Mouse (Mus musculus) MN1 (cell line): ENCODE measurements around the gene Nceh1.

Experiments
- DNase-seq: peaks from one replicate; pipeline ENCODE4 v3.0.0-alpha.2; 2016; ENCODE audit warnings: low spot score

Nceh1 gene

GRCm38 (mm10) chr3:27182733-27183600 lies at the start of gene Nceh1:
Nceh1 (plus strand) TSS chr3:27182965.
- DNase-seq = peak; percentile 95

- DNase-seq = no peak
Observed at GRCm38 (mm10) chr3:27140101-27140500, 42.7 kb upstream of the Nceh1 start.

GRCm38 (mm10) chr3:27143570-27143969 lies 39.2 kb upstream of the Nceh1 start:
- no peak for DNase-seq

GRCm38 (mm10) chr3:27145733-27146132 lies 37.0 kb upstream of the Nceh1 start:
- no peak for DNase-seq

GRCm38 (mm10) chr3:27153191-27153671 lies 29.5 kb upstream of the Nceh1 start:
- DNase-seq = no peak

- peak; percentile 99 for DNase-seq
Observed at GRCm38 (mm10) chr3:27153701-27154209, 29.0 kb upstream of the Nceh1 start, which contains the start of gene Ect2. Ect2 (minus strand) TSS chr3:27153878.

- peak; percentile 25 for DNase-seq
Observed at GRCm38 (mm10) chr3:27154280-27154679, 28.5 kb upstream of the Nceh1 start.

- DNase-seq = peak; percentile 15
Observed at GRCm38 (mm10) chr3:27155051-27155855, 27.5 kb upstream of the Nceh1 start.

GRCm38 (mm10) chr3:27155856-27156593 lies 26.7 kb upstream of the Nceh1 start:
- DNase-seq = no peak

GRCm38 (mm10) chr3:27156594-27156949 lies 26.2 kb upstream of the Nceh1 start:
- DNase-seq = no peak

- no peak for DNase-seq
Observed at GRCm38 (mm10) chr3:27158910-27159309, 23.9 kb upstream of the Nceh1 start.

- no peak for DNase-seq
Observed at GRCm38 (mm10) chr3:27161645-27162409, 20.9 kb upstream of the Nceh1 start.

GRCm38 (mm10) chr3:27162410-27162804 lies 20.4 kb upstream of the Nceh1 start:
- DNase-seq = no peak

GRCm38 (mm10) chr3:27165481-27166065 lies 17.2 kb upstream of the Nceh1 start:
- no peak for DNase-seq

GRCm38 (mm10) chr3:27170257-27170656 lies 12.5 kb upstream of the Nceh1 start:
- DNase-seq = no peak

GRCm38 (mm10) chr3:27179711-27180110 lies 3.1 kb upstream of the Nceh1 start:
- no peak for DNase-seq

- DNase-seq = peak; percentile 51
Observed at GRCm38 (mm10) chr3:27183601-27184175, 923 bp downstream of the Nceh1 start.

GRCm38 (mm10) chr3:27188386-27188785 lies 5.6 kb downstream of the Nceh1 start:
- no peak for DNase-seq

- peak; percentile 83 for DNase-seq
Observed at GRCm38 (mm10) chr3:27189320-27190261, 6.8 kb downstream of the Nceh1 start.
